Mouse (Mus musculus) forebrain, embryonic 12.5 days (tissue): Measurements from ENCODE around the gene Osbpl9. TPM values are rescaled to one million over a fixed set of nuclear protein-coding genes. Genes with fewer than 3 reads are reported as not detected.

Source experiments
- ATAC-seq: fragments of 200-750 bp; cut with Nextera tagmentation; 2 replicates; pipeline ENCODE4 v1.8.0; 2017; ENCODE audit warnings: moderate TSS enrichment; ENCODE audit not compliant: low FRiP score
- H3K27ac ChIP-seq: fragments of 300-500 bp; sonication (generic); 2 replicates; pipeline ENCODE4 v1.5.1; 2016; ENCODE audit warnings: mild to moderate bottlenecking
- H3K27me3 ChIP-seq: fragments of 300-500 bp; sonication (generic); 2 replicates; pipeline ENCODE4 v1.6.1; 2016; ENCODE audit warnings: mild to moderate bottlenecking
- H3K36me3 ChIP-seq: fragments of 300-500 bp; sonication (generic); replicated peaks from 2 replicates; pipeline ENCODE4 v1.6.1; 2016; ENCODE audit warnings: mild to moderate bottlenecking
- H3K4me1 ChIP-seq: fragments of 300-500 bp; sonication (generic); 2 replicates; pipeline ENCODE4 v1.6.1; 2016
- H3K4me2 ChIP-seq: fragments of 300-500 bp; sonication (generic); 2 replicates; pipeline ENCODE4 v1.6.1; 2016; ENCODE audit warnings: mild to moderate bottlenecking, moderate library complexity
- H3K4me3 ChIP-seq: fragments of 300-500 bp; sonication (generic); replicated peaks from 2 replicates; pipeline ENCODE4 v1.5.1; 2016; ENCODE audit warnings: mild to moderate bottlenecking
- H3K9ac ChIP-seq: fragments of 300-500 bp; sonication (generic); 2 replicates; pipeline ENCODE4 v1.6.1; 2016; ENCODE audit warnings: mild to moderate bottlenecking
- H3K9me3 ChIP-seq: fragments of 300-500 bp; sonication (generic); 2 replicates; pipeline ENCODE4 v1.6.1; 2016
- WGBS: fragments of 180-500 bp; shearing (Covaris S2); methylation state at CpG from one replicate; pipeline ENCODE4 v1.1.7; 2016; 5-methylcytosine and 5-hydroxymethylcytosine counted together
- polyA plus RNA-seq: library from polyadenylated mRNA; unstranded; fragments of >200 nt; fragmentation: Nextera tagmentation; extraction: Ambion mirVana; gene quantifications from 2 replicates; pipeline ENCODE4 v1.2.1, GENCODE M21; 2016

Osbpl9 gene
- polyA plus RNA-seq, 1 experiment from 2014 or later, result 74.6 TPM

DNA sequence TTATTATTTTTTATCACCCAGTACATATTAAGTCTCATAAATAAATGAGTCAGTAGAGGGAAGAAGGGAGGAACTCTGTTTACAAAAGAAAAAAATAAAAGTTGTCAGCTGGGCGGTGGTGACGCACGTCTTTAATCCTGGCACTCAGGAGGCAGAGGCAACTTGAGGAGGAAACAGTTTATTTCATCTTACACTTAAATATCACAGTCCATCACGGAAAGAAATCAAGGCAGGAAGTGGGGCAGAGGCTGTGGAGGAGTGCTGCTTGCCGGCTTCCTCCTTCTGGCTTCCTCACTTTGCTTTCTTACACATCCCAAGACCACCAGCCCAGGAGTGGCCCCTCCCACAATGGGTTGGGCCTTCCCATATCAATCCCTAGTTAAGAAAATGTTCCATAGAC, 24.0 kb upstream of the Osbpl9 start:
- no peak overlapping the region for H3K4me3 ChIP-seq
- no peak overlapping the region for H3K9ac ChIP-seq
- H3K9me3 ChIP-seq, result no peaks in the 10 kb centered on the region
- no peak for ATAC-seq
- H3K27ac ChIP-seq, result no peak overlapping the region
- 75% methylated on average over 5 of the region's 5 CpGs for WGBS
- no peak overlapping the region for H3K4me2 ChIP-seq
- no peaks in the 10 kb centered on the region for H3K36me3 ChIP-seq
- H3K27me3 ChIP-seq, result no peaks in the 10 kb centered on the region
- peaks cover 13% of the 10 kb centered on the region; the same call in 1 of the 2 replicates for H3K4me1 ChIP-seq

DNA sequence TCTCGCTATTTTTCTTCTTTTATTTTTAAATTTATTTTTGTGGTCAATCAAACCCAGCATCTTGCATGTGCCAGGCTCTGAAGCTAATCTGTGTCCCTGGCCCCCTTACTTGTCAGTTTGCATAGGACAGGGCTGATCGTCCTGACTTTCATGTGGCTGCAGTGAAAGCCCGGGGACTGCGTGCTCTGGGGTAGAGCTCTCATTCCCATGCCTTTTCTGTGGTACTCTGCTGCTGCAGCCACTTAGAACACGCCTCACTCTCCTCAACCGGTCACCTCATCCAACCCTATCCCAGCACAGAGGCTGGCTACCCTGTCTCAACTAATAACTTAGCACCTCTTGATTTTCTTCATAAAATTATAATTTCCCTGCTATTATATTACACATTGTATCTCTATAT, 23.5 kb upstream of the Osbpl9 start:
- peak; percentile 66 for ATAC-seq
- Histone ChIP-seq H3K4me1 (peaks cover 13% of the 10 kb centered on the region; the same call in 1 of the 2 replicates), H3K9ac (no peak overlapping the region), H3K4me3 (no peak overlapping the region), H3K4me2 (no peak overlapping the region), H3K27me3 (no peaks in the 10 kb centered on the region), H3K27ac (peak overlapping the region; percentile 33), H3K36me3 (no peaks in the 10 kb centered on the region), H3K9me3 (no peaks in the 10 kb centered on the region)
- WGBS, result 68% methylated on average over 6 of the region's 6 CpGs

DNA sequence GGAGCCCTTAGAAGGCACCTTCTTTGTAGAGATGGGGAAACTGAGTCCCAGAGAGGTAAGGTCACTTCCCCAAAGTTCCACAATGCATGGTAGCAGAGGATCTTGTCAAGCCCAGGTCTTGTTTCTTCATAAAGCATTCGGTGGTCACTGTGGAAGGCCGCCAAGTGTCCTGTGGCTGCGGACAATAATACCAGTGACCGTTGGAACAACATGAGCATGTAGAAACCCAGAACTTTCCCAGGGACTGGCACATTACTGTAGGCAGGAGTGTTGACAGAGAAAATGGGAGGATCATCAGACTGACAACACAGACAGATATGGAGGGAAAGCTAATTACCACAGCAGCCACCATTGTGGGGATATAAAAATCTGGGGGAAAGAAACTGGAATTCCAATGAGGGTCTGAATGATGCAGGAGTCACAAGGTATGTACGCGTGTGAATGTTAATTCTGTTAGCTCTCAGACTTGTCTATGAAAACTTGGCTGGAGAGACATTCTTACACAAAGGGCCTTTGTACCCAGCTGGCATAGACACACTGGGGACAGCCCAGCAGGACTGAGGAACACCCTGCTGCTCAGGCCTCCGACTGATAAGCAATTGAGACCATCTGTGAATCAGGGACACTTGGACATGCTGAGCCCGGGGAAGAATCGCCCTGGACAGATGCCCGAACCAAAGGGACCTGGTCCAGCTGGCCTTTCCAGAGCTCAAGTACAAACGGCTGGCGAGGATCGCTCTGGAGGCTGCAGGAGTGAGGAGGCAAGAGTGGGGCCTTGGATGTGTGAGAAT, 22.9 kb upstream of the Osbpl9 start:
- 54% methylated on average over 13 of the region's 13 CpGs for WGBS
- Histone ChIP-seq H3K27me3 (no peaks in the 10 kb centered on the region), H3K36me3 (no peaks in the 10 kb centered on the region), H3K4me3 (no peak overlapping the region), H3K4me2 (no peak overlapping the region), H3K9ac (no peak overlapping the region), H3K9me3 (no peaks in the 10 kb centered on the region), H3K27ac (peak overlapping the region; percentile 33), H3K4me1 (peaks cover 13% of the 10 kb centered on the region; the same call in 1 of the 2 replicates)
- peak; percentile 78 for ATAC-seq

DNA sequence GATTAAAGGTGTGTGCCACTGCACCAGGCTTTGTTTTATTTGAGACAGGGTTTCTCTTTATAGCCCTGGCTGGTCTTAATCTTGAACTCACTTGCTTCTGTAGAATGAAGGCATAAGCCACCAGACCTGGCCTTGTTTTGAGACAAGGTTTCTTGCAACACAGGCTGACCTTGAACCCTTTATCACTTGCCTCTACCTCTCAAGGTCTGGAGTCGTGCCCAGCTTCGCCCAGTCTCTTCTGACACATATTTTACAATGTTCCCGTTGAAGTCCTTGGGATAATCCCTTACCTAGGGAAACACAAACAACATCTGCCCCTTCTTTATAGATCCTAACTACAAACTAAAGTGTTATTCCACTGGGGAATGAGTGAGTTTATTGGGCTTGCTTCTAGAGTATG, 19.9 kb upstream of the Osbpl9 start:
- no peaks in the 10 kb centered on the region for H3K9me3 ChIP-seq
- no peak overlapping the region for H3K4me2 ChIP-seq
- 83% methylated on average over 3 of the region's 3 CpGs for WGBS
- H3K4me1 ChIP-seq, result peaks cover 13% of the 10 kb centered on the region; the same call in 1 of the 2 replicates
- H3K27me3 ChIP-seq, result no peaks in the 10 kb centered on the region
- ATAC-seq, result no peak
- no peak overlapping the region for H3K9ac ChIP-seq
- H3K27ac ChIP-seq, result no peak overlapping the region
- H3K36me3 ChIP-seq, result no peaks in the 10 kb centered on the region
- H3K4me3 ChIP-seq, result no peak overlapping the region

DNA sequence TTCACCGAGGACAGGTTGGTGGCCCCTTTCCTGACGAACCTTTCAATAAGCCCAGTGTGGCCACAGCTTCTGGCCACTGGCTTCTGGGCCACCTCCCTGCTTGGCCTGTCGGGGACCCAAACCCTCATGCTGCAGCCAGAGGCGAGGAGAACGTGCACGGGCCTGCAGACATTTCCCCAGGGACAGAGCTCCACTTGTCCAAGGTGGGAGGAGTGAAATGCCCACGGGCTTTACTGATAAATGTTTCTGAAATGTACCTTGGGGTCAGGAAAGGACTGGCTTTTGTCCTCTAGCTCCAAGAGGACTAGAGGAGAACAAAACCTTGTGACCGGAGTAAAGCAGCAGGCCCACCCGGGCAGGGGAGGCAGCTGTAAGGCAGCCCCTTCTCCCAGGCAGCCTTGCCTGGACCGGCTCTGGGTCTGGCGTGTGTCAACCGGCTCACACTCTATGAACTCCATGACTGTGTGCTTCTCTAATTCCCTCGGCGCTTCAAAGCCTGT, 18.4 kb upstream of the Osbpl9 start:
- no peak overlapping the region for H3K4me3 ChIP-seq
- H3K4me1 ChIP-seq, result peaks cover 11% of the 10 kb centered on the region; the same call in 1 of the 2 replicates
- no peaks in the 10 kb centered on the region for H3K27me3 ChIP-seq
- H3K9ac ChIP-seq, result no peak overlapping the region
- 83% methylated on average over 14 of the region's 14 CpGs for WGBS
- no peak overlapping the region for H3K27ac ChIP-seq
- H3K36me3 ChIP-seq, result no peaks in the 10 kb centered on the region
- H3K4me2 ChIP-seq, result no peak overlapping the region
- ATAC-seq, result no peak
- no peaks in the 10 kb centered on the region for H3K9me3 ChIP-seq

DNA sequence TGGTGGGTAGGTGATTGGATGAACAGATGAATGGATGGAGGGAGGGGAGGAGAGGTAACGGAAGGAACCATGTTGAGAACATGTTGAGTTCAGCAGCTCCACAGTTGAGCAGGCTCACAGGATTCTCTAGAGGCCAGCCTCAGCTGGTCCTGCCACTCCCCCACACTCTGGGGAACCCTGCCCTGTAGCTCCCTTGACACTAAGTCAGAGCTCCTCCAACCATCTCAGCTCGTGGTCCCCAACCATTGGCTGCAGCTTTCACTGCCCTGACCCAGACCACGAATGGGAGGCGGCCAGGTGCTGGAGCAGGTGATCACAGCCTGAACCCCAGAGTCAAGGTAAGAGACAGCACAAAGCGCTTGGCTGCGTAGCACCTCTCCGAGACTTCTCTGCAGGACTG, 15.9 kb upstream of the Osbpl9 start:
- Histone ChIP-seq H3K4me2 (no peak overlapping the region), H3K9ac (no peak overlapping the region), H3K27ac (no peak overlapping the region), H3K4me3 (no peak overlapping the region), H3K36me3 (no peaks in the 10 kb centered on the region), H3K27me3 (no peaks in the 10 kb centered on the region), H3K9me3 (no peaks in the 10 kb centered on the region), H3K4me1 (no peaks in the 10 kb centered on the region)
- no peak for ATAC-seq
- WGBS, result 81% methylated on average over 7 of the region's 7 CpGs

DNA sequence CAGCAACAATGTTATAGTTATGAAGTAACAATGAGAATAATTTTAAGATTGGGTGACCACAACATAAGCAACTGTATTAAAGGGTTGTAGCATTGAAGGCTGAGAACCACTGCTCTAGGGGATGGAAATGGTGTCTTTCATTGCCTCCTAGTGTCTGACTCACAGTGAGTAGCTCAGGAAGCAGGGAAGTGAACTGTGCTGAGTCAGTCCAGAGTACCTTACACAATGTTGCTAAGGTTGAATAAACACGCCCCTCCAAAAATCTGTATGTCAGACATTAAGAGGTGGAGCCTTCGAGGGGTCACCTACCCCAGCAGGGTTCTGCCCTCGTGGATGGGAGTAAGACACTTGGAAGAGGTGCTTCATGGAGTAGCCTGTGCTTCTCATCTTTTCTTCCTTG, 11.9 kb upstream of the Osbpl9 start:
- H3K9ac ChIP-seq, result no peak overlapping the region
- H3K4me3 ChIP-seq, result no peak overlapping the region
- H3K36me3 ChIP-seq, result no peaks in the 10 kb centered on the region
- H3K27me3 ChIP-seq, result no peaks in the 10 kb centered on the region
- no peak for ATAC-seq
- no peak overlapping the region for H3K27ac ChIP-seq
- 0 out of 2 replicates have a peak, but pooled peaks cover 2% of the 10 kb centered on the region for H3K4me1 ChIP-seq
- 80% methylated on average over 3 of the region's 3 CpGs for WGBS
- H3K9me3 ChIP-seq, result no peaks in the 10 kb centered on the region
- no peak overlapping the region for H3K4me2 ChIP-seq

DNA sequence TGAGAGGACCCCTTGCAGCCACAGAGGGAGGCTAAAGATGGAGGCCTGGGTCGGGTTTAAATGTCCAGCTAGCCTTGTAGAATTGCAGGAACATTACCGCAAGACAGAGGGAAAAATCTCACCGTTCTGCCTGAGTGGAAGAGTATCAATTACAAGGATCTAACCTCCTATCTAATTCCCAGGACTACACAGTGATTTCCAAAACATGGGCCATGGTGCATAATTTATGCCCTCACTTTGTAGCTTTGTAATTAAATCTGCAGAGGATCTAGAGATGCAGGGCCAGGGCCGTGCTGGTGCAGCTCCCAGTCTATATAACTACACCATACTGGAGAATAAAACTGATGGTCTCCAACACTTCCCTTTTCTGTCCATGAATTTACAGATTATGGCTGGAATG, 8.8 kb upstream of the Osbpl9 start:
- 84% methylated on average over 4 of the region's 4 CpGs for WGBS
- Histone ChIP-seq H3K36me3 (no peaks in the 10 kb centered on the region), H3K27me3 (no peaks in the 10 kb centered on the region), H3K4me3 (no peak overlapping the region), H3K4me2 (no peak overlapping the region), H3K4me1 (0 out of 2 replicates have a peak, but pooled peaks cover 2% of the 10 kb centered on the region), H3K27ac (no peak overlapping the region), H3K9me3 (no peaks in the 10 kb centered on the region), H3K9ac (no peak overlapping the region)
- ATAC-seq, result no peak

DNA sequence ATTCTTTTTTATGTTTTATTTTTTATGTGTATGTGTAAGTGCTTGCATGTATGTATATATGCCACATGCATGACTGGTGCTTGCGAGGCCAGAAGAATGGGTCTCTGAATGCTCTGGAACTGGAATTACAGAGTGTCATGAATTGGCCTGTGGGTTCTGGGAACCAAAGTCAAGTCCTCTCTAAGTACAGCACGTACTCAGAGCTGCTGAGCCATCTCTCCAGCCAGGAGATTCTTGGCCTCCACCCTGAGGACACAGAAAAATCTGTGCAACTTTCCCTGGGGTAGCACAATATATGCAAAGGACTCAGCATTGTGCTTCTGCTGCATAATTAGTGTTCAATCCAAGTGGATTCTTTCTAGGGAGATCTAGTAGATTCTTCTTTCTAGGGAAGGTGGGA, 8.2 kb upstream of the Osbpl9 start:
- no peak for ATAC-seq

DNA sequence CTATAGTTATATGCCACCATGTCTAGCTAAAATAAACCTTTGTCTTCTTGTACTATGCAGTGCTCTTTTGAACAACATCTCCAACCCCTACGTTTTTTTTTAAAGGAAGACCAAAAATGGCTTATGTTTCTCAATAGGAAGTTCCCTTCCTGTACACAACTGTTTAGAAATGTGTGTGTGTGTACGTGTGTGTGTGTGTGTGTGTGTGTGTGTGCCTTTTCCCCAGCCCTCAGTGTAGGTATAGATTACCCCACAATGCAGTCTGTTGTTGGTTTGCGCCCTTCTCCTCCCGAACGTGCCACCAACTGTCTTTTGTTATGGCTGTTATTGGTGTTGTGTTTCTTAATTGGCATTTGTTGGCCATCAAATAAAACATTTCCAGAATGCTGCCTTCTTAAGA, 5.5 kb upstream of the Osbpl9 start:
- no peak overlapping the region for H3K4me2 ChIP-seq
- H3K27ac ChIP-seq, result no peak overlapping the region
- peaks cover 4% of the 10 kb centered on the region; the same call in 1 of the 2 replicates for H3K4me1 ChIP-seq
- H3K36me3 ChIP-seq, result no peaks in the 10 kb centered on the region
- H3K27me3 ChIP-seq, result no peaks in the 10 kb centered on the region
- H3K9me3 ChIP-seq, result no peaks in the 10 kb centered on the region
- H3K4me3 ChIP-seq, result no peak overlapping the region
- no peak overlapping the region for H3K9ac ChIP-seq
- no peak for ATAC-seq
- WGBS, result 70% methylated on average over 5 of the region's 5 CpGs

More for the DNA sequence above, 8.2 kb upstream of the Osbpl9 start:
- Histone ChIP-seq H3K9ac (no peak overlapping the region), H3K27ac (no peak overlapping the region), H3K36me3 (no peaks in the 10 kb centered on the region), H3K9me3 (no peaks in the 10 kb centered on the region), H3K4me2 (no peak overlapping the region), H3K4me1 (0 out of 2 replicates have a peak, but pooled peaks cover 2% of the 10 kb centered on the region), H3K27me3 (no peaks in the 10 kb centered on the region), H3K4me3 (no peak overlapping the region)
- 78% methylated on average over 2 of the region's 2 CpGs for WGBS

DNA sequence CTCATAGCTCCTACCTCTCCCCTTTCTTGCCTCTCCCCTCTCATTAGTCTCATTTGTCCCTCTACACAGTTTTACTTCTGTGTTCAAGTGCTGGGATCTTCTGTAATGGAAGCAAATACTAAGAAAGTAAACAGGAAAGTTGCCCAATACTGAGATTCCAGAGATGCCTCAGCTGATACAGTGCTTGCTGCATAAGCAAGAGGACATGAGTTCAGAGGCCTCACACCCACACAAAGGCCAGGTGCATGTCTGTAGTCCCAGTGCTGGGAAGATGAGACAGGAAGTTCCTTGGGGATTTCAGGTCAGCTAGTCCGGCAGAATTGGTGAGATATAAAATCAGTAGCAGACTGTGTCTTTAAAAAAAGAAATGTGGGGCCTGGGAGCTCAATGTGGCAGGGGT, 2.3 kb upstream of the Osbpl9 start:
- WGBS, result 79% methylated on average over 1 of the region's 1 CpGs
- ATAC-seq, result no peak
- H3K4me3 ChIP-seq, result no peak overlapping the region

DNA sequence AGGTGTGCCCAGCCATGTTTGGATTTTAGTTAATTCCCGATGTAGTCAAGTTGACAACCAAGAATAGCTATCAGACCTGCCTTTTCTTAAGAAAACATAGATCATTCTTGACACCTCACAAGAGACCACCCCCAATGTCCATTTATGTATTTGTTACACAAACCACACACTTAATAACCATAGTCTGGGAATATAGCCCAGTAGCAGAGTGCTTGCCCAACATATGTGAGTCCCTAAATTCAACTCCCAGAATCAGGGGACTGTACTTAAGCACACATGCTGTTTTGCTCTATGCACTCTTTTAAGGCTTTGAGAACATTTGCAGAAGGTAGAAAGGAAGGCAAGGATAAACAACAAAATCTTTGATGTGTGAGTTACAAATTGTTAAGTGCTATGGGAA, 1.9 kb upstream of the Osbpl9 start:
- WGBS, result 86% methylated on average over 1 of the region's 1 CpGs
- no peak for ATAC-seq

More for the DNA sequence above, 2.3 kb upstream of the Osbpl9 start:
- H3K9me3 ChIP-seq, result no peaks in the 10 kb centered on the region
- no peak overlapping the region for H3K4me2 ChIP-seq
- no peaks in the 10 kb centered on the region for H3K27me3 ChIP-seq
- no peaks in the 10 kb centered on the region for H3K36me3 ChIP-seq
- peaks cover 15% of the 10 kb centered on the region for H3K4me1 ChIP-seq
- H3K9ac ChIP-seq, result no peak overlapping the region
- no peak overlapping the region for H3K27ac ChIP-seq

DNA sequence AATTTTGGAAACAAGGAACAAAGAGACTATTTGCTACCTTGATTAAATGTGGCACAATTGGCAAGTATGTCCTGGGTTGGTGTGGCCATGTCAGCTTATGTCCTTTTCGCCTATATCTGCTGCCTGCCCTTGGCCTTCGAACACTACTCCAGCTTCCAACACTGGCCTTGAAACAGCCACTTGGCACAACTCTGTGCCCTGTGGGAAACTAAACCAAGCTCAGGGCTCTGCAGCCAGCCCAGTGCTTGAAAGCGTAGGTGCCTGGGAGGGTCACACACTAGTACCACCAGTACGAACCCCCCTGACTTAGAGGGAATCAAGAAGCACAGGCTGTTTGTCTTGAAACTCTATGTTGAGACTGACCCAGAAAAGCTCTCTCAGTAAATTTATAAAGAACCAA, 3.0 kb downstream of the Osbpl9 start:
- H3K4me1 ChIP-seq, result peaks cover 19% of the 10 kb centered on the region
- H3K9me3 ChIP-seq, result no peaks in the 10 kb centered on the region
- WGBS, result 97% methylated on average over 4 of the region's 4 CpGs

More for the DNA sequence above, 1.9 kb upstream of the Osbpl9 start:
- no peak overlapping the region for H3K4me3 ChIP-seq
- no peaks in the 10 kb centered on the region for H3K9me3 ChIP-seq
- H3K9ac ChIP-seq, result no peak overlapping the region
- H3K27me3 ChIP-seq, result no peaks in the 10 kb centered on the region
- no peak overlapping the region for H3K4me2 ChIP-seq
- H3K36me3 ChIP-seq, result no peaks in the 10 kb centered on the region
- H3K27ac ChIP-seq, result no peak overlapping the region
- peaks cover 19% of the 10 kb centered on the region for H3K4me1 ChIP-seq

More for the DNA sequence above, 3.0 kb downstream of the Osbpl9 start:
- no peak for ATAC-seq
- H3K4me2 ChIP-seq, result no peak overlapping the region
- H3K36me3 ChIP-seq, result no peaks in the 10 kb centered on the region
- no peak overlapping the region for H3K4me3 ChIP-seq
- H3K27ac ChIP-seq, result no peak overlapping the region
- H3K9ac ChIP-seq, result no peak overlapping the region
- H3K27me3 ChIP-seq, result no peaks in the 10 kb centered on the region
